Mouse (Mus musculus): ENCODE data around the gene Frem1. TPM values are rescaled to one million over a fixed set of nuclear protein-coding genes. Genes with fewer than 3 reads are reported as not detected.

Gene Frem1
- polyA plus RNA-seq, 1 experiment from 2014 or later = 14.3 TPM

DNA sequence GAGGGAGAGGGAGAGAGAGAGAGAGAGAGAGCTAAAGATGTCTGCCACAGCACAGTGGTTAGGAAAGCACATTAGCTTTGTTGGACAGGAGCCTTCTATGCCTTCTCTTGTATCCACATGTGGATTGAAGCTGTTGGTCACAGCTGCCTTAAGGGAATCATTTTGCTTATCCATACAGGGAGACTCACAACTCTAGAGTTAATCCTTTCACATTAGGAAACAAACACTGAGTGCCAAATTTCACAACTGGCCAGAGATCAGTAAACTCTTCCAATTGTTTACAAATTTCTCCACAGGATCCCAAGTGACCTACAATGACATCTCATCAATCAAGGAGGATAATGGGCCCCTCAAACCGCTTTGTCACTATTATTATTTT, 166.6 kb downstream of the Frem1 start:
- ATAC-seq = peak; percentile 32; the same call in 1 of the 2 replicates
- Histone ChIP-seq H3K9ac (replicated peaks; ENCODE audit: low read depth) (no peak overlapping the region), H3K4me1 (ENCODE audit: insufficient read depth, low read depth, low read length) (no peaks in the 10 kb centered on the region), H3K27me3 (replicated peaks; ENCODE audit: insufficient read depth, low read length) (no peaks in the 10 kb centered on the region), H3K9me3 (ENCODE audit: low read length) (no peaks in the 10 kb centered on the region), H3K4me2 (replicated peaks; ENCODE audit: low read depth, low read length) (no peak overlapping the region), H3K4me3 (ENCODE audit: low read depth, low read length) (no peak overlapping the region), H3K36me3 (ENCODE audit: insufficient read depth, low read length) (no peaks in the 10 kb centered on the region), H3K27ac (ENCODE audit: low read length) (no peak overlapping the region)
- 31% methylated on average over 1 of the region's 1 CpGs for WGBS
- TF ChIP-seq EP300 (IDR thresholded peaks at IDR 0.05) = no peak
- TF ChIP-seq CTCF (IDR thresholded peaks at IDR 0.05) = no peak
- DNase-seq (ENCODE audit: low spot score) = peak; percentile 51

DNA sequence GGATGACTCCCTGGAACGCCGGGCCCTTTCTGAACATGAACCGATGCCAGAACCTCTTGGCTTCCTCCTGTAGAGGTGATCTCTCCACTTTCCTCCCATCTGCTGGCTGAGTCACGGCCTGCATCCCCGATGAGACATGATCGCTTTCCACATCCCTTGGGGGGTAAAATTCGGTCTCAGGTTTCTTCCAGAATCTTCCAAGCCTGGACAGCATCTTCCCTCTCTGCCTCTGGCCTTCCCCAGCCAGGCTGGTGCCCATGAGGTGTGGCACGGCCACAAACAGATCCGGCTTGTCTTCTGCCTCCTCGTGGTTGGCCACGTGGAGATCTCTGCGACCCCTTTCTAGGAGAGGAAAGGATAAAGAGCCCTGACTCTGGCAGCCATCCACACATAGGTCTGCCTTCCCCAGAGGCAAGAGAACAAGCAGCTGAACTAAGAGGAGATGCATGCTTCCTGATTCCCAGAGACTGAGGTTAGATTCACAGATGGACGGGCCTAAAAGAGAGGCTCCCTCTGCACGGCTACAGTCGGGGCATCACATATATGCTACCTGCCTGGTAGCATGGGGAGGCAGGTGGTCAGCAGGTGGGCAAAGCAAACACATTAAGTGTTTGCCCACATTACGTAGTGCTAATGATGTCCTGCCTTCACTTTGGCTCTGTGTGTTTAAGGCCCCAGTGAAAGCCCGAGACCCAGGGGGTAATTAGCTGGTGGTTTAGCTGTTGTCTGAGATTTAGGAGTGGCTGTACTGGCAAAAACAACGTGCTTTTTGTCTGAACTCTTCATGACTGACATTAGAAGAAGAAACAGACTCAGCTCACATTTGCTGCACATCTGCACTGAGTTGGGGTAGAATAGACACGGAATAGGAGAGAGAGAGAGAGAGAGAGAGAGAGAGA, 167.3 kb downstream of the Frem1 start, which contains the start of gene Cer1:
Cer1 (minus strand) TSS at position 513 of the 899 bp plus-strand sequence.
- 59% methylated on average over 18 of the region's 19 CpGs for WGBS
- no peak for ATAC-seq

DNA sequence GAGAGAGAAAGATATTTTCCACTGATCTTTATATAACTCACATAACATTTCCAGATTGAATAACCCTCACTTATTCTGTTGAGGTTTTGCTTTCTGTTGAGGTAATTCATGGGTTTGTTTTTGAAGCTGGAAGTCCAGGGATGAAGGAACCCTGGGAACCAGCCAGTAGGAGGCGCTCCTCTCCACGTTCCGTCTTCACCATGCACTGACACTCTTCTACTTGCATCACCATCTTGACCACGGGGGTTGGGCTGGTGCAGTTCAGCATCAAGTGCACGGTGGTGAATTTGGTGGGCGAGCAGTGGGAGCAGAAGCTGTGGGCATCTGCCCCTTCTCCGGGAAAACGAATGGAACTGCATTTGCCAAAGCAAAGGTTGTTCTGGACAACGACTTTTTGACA, 169.6 kb downstream of the Frem1 start:
- ATAC-seq = no peak
- DNase-seq (ENCODE audit: low spot score) = no peak
- H3K27me3 ChIP-seq (replicated peaks; ENCODE audit: insufficient read depth, low read length) = no peaks in the 10 kb centered on the region
- H3K36me3 ChIP-seq (ENCODE audit: insufficient read depth, low read length) = no peaks in the 10 kb centered on the region
- H3K4me3 ChIP-seq (ENCODE audit: low read depth, low read length) = no peak overlapping the region
- no peaks in the 10 kb centered on the region for H3K9me3 ChIP-seq (ENCODE audit: low read length)
- peak; percentile 39 for TF ChIP-seq CTCF (IDR thresholded peaks at IDR 0.05)
- TF ChIP-seq EP300 (IDR thresholded peaks at IDR 0.05) = no peak
- no peaks in the 10 kb centered on the region for H3K4me1 ChIP-seq (ENCODE audit: insufficient read depth, low read depth, low read length)
- no peak overlapping the region for H3K27ac ChIP-seq (ENCODE audit: low read length)
- WGBS = 82% methylated on average over 9 of the region's 9 CpGs
- no peak overlapping the region for H3K4me2 ChIP-seq (replicated peaks; ENCODE audit: low read depth, low read length)
- no peak overlapping the region for H3K9ac ChIP-seq (replicated peaks; ENCODE audit: low read depth)

More for the DNA sequence above, 167.3 kb downstream of the Frem1 start, which contains the start of gene Cer1:
- no peak within 1 kb of the TSS for H3K4me2 ChIP-seq (replicated peaks; ENCODE audit: low read depth, low read length)
- no peak within 1 kb of the TSS for H3K4me3 ChIP-seq (ENCODE audit: low read depth, low read length)
- no peaks in the 10 kb centered on the region for H3K9me3 ChIP-seq (ENCODE audit: low read length)
- DNase-seq (ENCODE audit: low spot score) = no peak
- no peaks in the 10 kb centered on the region for H3K4me1 ChIP-seq (ENCODE audit: insufficient read depth, low read depth, low read length)
- TF ChIP-seq EP300 (IDR thresholded peaks at IDR 0.05) (no peak), CTCF (IDR thresholded peaks at IDR 0.05) (no peak)
- H3K9ac ChIP-seq (replicated peaks; ENCODE audit: low read depth) = no peak within 1 kb of the TSS
- H3K27ac ChIP-seq (ENCODE audit: low read length) = no peak within 1 kb of the TSS
- H3K27me3 ChIP-seq (replicated peaks; ENCODE audit: insufficient read depth, low read length) = no peaks in the 10 kb centered on the region
- H3K36me3 ChIP-seq (ENCODE audit: insufficient read depth, low read length) = no peaks in the 10 kb centered on the region

DNA sequence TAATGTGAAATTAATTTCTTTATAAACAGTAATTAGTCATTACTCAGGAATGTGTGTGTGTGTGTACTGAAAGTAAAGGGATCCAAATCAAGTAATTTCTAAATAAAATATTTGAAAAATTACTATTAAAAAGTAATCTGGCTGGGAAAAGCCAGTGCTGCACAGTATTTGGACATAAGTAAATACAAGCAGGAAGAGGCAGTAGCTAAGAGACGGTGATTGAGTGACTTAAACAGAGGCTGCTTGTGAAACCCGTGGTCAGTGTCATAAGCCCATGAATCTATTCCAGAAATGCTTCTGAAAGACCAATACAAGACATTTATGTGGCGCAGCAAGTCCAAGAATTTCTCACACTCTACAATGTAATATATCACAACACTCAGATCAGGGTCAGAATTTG, 170.8 kb downstream of the Frem1 start:
- H3K4me1 ChIP-seq (ENCODE audit: insufficient read depth, low read depth, low read length) = no peaks in the 10 kb centered on the region
- TF ChIP-seq CTCF (IDR thresholded peaks at IDR 0.05) = no peak
- TF ChIP-seq EP300 (IDR thresholded peaks at IDR 0.05) = no peak
- H3K27me3 ChIP-seq (replicated peaks; ENCODE audit: insufficient read depth, low read length) = no peaks in the 10 kb centered on the region
- no peak overlapping the region for H3K9ac ChIP-seq (replicated peaks; ENCODE audit: low read depth)
- no peaks in the 10 kb centered on the region for H3K36me3 ChIP-seq (ENCODE audit: insufficient read depth, low read length)
- H3K4me3 ChIP-seq (ENCODE audit: low read depth, low read length) = no peak overlapping the region
- no peak for ATAC-seq
- DNase-seq (ENCODE audit: low spot score) = peak; percentile 63
- H3K27ac ChIP-seq (ENCODE audit: low read length) = no peak overlapping the region
- H3K9me3 ChIP-seq (ENCODE audit: low read length) = no peaks in the 10 kb centered on the region
- no peak overlapping the region for H3K4me2 ChIP-seq (replicated peaks; ENCODE audit: low read depth, low read length)
- whole genome bisulfite sequencing = 42% methylated on average over 3 of the region's 3 CpGs

DNA sequence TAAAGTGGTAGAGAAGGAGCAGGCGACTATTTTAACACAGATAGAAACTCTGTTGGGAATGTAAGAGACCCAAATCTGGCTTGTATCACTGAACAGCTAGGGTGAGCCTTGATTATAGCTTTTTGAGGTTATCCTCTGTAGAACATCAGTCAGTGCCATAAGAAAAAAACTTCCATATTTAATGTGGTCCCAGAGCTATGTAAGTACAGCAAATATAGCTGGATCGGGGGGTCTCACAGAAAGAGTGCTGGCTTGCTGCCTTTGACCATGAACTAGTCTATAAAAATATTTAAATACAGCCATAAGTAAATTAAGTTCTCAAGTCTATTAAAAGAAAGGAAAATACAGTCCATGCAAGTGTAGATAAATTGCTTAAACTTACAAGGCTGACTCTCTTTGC, 171.9 kb downstream of the Frem1 start:
- no peak for TF ChIP-seq CTCF (IDR thresholded peaks at IDR 0.05)
- no peak for TF ChIP-seq EP300 (IDR thresholded peaks at IDR 0.05)
- Histone ChIP-seq H3K4me3 (ENCODE audit: low read depth, low read length) (no peak overlapping the region), H3K27ac (ENCODE audit: low read length) (no peak overlapping the region), H3K4me1 (ENCODE audit: insufficient read depth, low read depth, low read length) (no peaks in the 10 kb centered on the region), H3K9ac (replicated peaks; ENCODE audit: low read depth) (no peak overlapping the region), H3K4me2 (replicated peaks; ENCODE audit: low read depth, low read length) (no peak overlapping the region), H3K36me3 (ENCODE audit: insufficient read depth, low read length) (no peaks in the 10 kb centered on the region), H3K27me3 (replicated peaks; ENCODE audit: insufficient read depth, low read length) (no peaks in the 10 kb centered on the region), H3K9me3 (ENCODE audit: low read length) (no peaks in the 10 kb centered on the region)
- DNase-seq (ENCODE audit: low spot score) = no peak
- ATAC-seq = no peak
- 71% methylated on average over 2 of the region's 2 CpGs for WGBS

DNA sequence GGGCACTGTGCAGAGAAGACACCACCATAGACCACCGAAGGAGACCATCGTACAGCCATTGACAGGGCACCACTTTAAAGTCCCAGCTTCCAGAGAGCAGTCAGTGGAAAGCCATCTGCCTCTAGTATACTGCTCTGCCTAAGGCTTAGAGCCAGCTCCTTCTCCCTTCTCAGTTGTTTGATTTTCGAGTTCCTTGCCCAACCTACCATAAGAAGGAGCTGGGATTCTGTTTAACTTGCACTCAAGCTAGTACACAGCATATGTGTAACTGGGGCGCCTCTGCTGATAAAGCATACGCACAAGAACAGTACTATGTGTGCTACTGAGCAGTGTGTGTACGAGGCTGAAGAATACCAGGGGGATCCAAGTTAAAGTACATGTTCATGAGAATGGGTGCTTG, 173.0 kb downstream of the Frem1 start:
- Histone ChIP-seq H3K9ac (replicated peaks; ENCODE audit: low read depth) (no peak overlapping the region), H3K36me3 (ENCODE audit: insufficient read depth, low read length) (no peaks in the 10 kb centered on the region), H3K4me2 (replicated peaks; ENCODE audit: low read depth, low read length) (no peak overlapping the region), H3K27ac (ENCODE audit: low read length) (peak overlapping the region; percentile 15; the same call in 1 of the 2 replicates), H3K9me3 (ENCODE audit: low read length) (no peaks in the 10 kb centered on the region), H3K27me3 (replicated peaks; ENCODE audit: insufficient read depth, low read length) (no peaks in the 10 kb centered on the region), H3K4me1 (ENCODE audit: insufficient read depth, low read depth, low read length) (no peaks in the 10 kb centered on the region), H3K4me3 (ENCODE audit: low read depth, low read length) (no peak overlapping the region)
- DNase-seq (ENCODE audit: low spot score) (peak; percentile 80), ATAC-seq (peak; percentile 92)
- WGBS = 51% methylated on average over 6 of the region's 6 CpGs
- TF ChIP-seq EP300 (IDR thresholded peaks at IDR 0.05) = peak; percentile 72
- TF ChIP-seq CTCF (IDR thresholded peaks at IDR 0.05) = peak; percentile 22; the same call in 1 of the 2 replicates

Data from lung, postnatal 0 days (tissue).